ENCODE assay signal across 26 mouse cellular contexts in the genomic region with DNA sequence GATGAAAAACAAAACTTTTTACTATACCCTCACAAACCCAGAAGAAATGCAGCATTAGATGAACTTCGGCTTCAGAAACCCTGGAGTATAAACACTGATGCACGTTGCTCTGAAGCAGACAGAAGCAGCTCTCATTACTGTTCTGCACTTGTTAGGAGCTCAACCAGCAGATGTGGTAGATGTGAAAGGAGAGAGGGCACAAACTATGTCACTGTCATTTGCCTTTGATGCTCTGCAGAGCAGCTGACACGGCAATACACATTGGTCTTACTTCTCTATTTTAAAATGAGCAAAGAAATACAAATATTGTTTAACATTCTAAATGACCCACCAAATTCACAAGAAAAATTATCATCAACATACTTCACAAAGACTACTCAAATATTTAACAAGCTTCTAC. TPM values are rescaled to one million over a fixed set of nuclear protein-coding genes. Genes with fewer than 3 reads are reported as not detected.
DNase-seq lines count a peak whose midpoint lies in the region; ATAC-seq lines count a peak whose summit lies in the region.
"Had no signal": no experiment of that assay in that cellular context is flagged by ENCODE, and none has a peak within 500 bp of the region (broad histone marks: within the 10 kb centered on the region; RNA-seq: fewer than 3 reads in every experiment).

No protein-coding gene starts in this region.

- no peaks in the 10 kb centered on the region for H3K9me3 ChIP-seq in embryonic facial prominence, embryonic 10.5 days
- H3K9me3 ChIP-seq: embryonic facial prominence, embryonic 12.5 days; forebrain, embryonic 13.5 days; forebrain, embryonic 15.5 days; G1E had no signal

- no peak overlapping the region for H3K4me3 ChIP-seq in embryonic facial prominence, embryonic 10.5 days
- H3K4me3 ChIP-seq: embryonic facial prominence, embryonic 12.5 days; forebrain, embryonic 13.5 days; forebrain, embryonic 15.5 days had no signal

- peaks cover 35% of the 10 kb centered on the region for H3K36me3 ChIP-seq in embryonic facial prominence, embryonic 10.5 days (replicated peaks)
- H3K36me3 ChIP-seq: forebrain, embryonic 15.5 days had no signal

- no peak overlapping the region for H3K27ac ChIP-seq in embryonic facial prominence, embryonic 10.5 days (replicated peaks)
- H3K27ac ChIP-seq: embryonic facial prominence, embryonic 12.5 days; forebrain, embryonic 13.5 days; forebrain, embryonic 15.5 days had no signal

- WGBS in embryonic facial prominence, embryonic 10.5 days: 86% methylated on average over 3 of the region's 3 CpGs

- peak; percentile 33; the same call in 1 of the 2 replicates for ATAC-seq in neutrophil, adult 5-6 weeks (ENCODE audit: extremely low read depth, insufficient number of reproducible peaks, low FRiP score, poor library complexity, severe bottlenecking)
- ATAC-seq: activated CD4-positive, CD25-positive, alpha-beta regulatory T cell, adult 4 months; CD4-positive, CD25-positive, alpha-beta regulatory T cell, adult 4 months; forebrain, embryonic 13.5 days; forebrain, embryonic 15.5 days; forebrain, postnatal 0 days; Patski had no signal

- peak; percentile 56 to 57 for DNase-seq in spleen, postnatal 36 days (ENCODE audit: low spot score in 2 of 2)
- no peak for DNase-seq in spleen, adult 18-20 months
- no peak for DNase-seq in embryonic facial prominence, embryonic 10.5 days (ENCODE audit: low spot score)
- DNase-seq in adrenal gland, postnatal 4 days (ENCODE audit: low spot score in 2 of 2): no peak
- DNase-seq: adrenal gland, adult 8-10 months; adrenal gland, postnatal 14 days; adrenal gland, postnatal 36 days; cerebellum, adult 11 months; cerebellum, adult 18-20 months; cerebellum, adult 8-10 months; cerebellum, adult 9-11 months; cerebellum, postnatal 14 days; cerebellum, postnatal 36 days; embryo, embryonic 11 days; forebrain, postnatal 0 days had no signal

- no peaks in the 10 kb centered on the region for H3K27me3 ChIP-seq in embryonic facial prominence, embryonic 10.5 days (replicated peaks; ENCODE audit: low read depth, poor library complexity, severe bottlenecking)
- H3K27me3 ChIP-seq: CH12.LX; embryonic facial prominence, embryonic 12.5 days; forebrain, embryonic 13.5 days; forebrain, embryonic 15.5 days; Patski had no signal

- peaks cover 11% of the 10 kb centered on the region for H3K4me1 ChIP-seq in embryonic facial prominence, embryonic 10.5 days

RNA-seq across cellular contexts. Expression of gene Rfc1, which starts 5.5 kb away (rescaled TPM):
- total RNA-seq in neutrophil, adult 5-6 weeks (2017): 120 and 132 TPM in 2 replicates
- 103 and 108 TPM in 2 replicates for polyA plus RNA-seq in embryonic facial prominence, embryonic 10.5 days (2016; fragmentation: Nextera tagmentation; extraction: Ambion mirVana)
- total RNA-seq in adrenal gland, postnatal 4 days (2021): 10 to 100 TPM; 62.5 to 72.1 TPM

RNA-seq across cellular contexts. Expression of gene Klb, which starts 18.1 kb away (rescaled TPM):
- total RNA-seq in neutrophil, adult 5-6 weeks (2017): not detected in 2 replicates
- polyA plus RNA-seq in embryonic facial prominence, embryonic 10.5 days (2016; fragmentation: Nextera tagmentation; extraction: Ambion mirVana): not detected in 2 replicates
- total RNA-seq in adrenal gland, postnatal 4 days (2021): 10 to 100 TPM in 1 of 2 experiments, 1 to 10 TPM in 1; 9.4 to 14.6 TPM
- total RNA-seq: CH12.LX; common myeloid progenitor, adult 5-6 weeks had no signal
- polyA plus RNA-seq: activated CD4-positive, CD25-positive, alpha-beta regulatory T cell, adult 4 months; CD4-positive, CD25-positive, alpha-beta regulatory T cell, adult 4 months; forebrain, embryonic 11.5 days; G1E had no signal

Comparison
In these comparisons a context has a peak if more than half of its experiments do, and no peak if none do; other contexts are left out.
1. DNase-seq: peak in spleen, postnatal 36 days (2 of 2); none in spleen, adult 18-20 months (0 of 2), embryonic facial prominence, embryonic 10.5 days (single experiment) and adrenal gland, postnatal 4 days (0 of 2).
2. RNA of gene Klb, which starts 18.1 kb away (total RNA-seq): 9.4 to 14.6 TPM in adrenal gland, postnatal 4 days; not detected in neutrophil, adult 5-6 weeks; every median in the first group is over 10 times any median in the second.